Mouse (Mus musculus): ENCODE measurements around the gene Tkfc. TPM values are rescaled to one million over a fixed set of nuclear protein-coding genes. Genes with fewer than 3 reads are reported as not detected.
"Not testable (repeated sequence)": the region's sequence is repeated elsewhere in the genome, so short reads cannot be mapped to it uniquely, and the experiment has no call there.

The Tkfc gene
- total RNA-seq, 2 experiments from 2014 or later = 6.4 to 7.2 TPM

DNA sequence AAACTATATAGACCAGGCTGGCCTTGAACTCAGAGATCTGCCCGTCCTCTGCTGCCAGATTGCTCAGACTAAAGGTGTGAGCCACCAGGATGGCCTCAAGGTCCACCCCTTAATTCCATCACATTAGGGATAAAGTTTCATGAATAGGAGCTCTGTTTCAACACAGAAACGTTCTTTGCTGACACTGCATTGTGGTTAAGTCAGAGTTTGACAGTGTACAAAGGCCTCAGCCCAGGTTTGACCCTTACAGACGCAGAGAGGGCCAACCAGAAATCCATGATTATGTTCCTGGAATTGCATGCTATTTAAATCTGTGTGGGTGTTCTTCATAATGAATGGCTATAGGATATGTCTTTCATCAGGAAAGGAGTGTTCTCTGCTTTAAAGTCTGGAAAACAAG is 15.2 kb downstream of the Tkfc start:
- DNase-seq = no peak
- intact Hi-C loops (cut with DNase I; ENCODE audit: low total_unique reads) = no loop called here

DNA sequence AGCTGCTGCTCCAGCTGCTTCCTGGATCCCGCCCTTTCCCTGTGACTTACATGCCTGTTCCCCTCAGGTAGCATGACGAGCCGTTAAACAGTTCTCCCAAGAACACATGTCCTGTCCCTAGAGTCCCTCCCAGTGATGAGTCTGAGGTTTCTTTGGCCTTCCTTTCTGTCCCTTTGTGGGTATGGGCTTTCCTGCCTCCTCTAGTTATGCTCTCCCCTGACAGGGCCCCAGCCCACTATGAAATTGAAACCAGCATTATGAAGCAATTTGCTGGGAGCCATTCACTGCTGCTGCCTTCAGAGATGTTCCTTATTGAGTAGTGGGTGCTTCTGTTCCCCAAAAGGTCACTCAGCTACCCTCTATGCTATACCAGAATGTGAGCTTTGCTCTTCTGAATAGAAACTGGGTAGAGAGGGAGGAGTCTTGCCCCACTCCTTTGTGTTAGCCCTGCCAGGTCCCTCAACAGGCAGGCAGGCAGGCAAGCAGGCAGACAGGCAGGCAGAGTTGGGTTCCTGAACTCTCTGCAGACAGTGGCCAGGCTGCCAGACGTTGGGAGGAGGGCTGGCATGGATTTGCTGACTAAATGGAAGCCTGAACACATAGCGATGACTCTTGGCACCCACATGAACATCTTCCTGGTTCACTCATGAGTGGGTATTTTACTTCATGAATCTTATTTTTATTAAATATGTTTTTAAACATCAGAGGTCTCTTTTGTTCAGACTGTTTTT is 16.2 kb downstream of the Tkfc start:
- DNase-seq = no peak
- intact Hi-C loops (cut with DNase I; ENCODE audit: low total_unique reads) = no loop called here

DNA sequence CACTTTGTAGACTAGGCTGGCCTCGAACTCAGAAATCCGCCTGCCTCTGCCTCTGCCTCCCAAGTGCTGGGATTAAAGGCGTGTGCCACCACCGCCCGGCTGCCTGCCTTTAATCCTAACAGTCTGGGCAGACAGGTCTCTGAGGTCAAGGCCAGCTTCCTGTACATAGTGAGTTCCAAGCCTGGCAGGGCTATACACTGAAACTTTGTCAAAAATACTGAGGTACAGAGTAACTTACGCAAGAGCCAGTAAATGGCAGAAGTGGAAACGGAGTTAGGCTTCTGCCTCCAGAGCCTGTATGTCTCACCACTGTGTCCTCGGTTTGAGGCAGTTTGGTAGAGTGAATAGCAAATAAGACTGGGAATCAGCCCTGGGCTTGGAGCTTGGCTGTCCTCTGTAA is 18.2 kb downstream of the Tkfc start:
- intact Hi-C loops (cut with DNase I; ENCODE audit: low total_unique reads) = no loop called here
- no peak for DNase-seq

DNA sequence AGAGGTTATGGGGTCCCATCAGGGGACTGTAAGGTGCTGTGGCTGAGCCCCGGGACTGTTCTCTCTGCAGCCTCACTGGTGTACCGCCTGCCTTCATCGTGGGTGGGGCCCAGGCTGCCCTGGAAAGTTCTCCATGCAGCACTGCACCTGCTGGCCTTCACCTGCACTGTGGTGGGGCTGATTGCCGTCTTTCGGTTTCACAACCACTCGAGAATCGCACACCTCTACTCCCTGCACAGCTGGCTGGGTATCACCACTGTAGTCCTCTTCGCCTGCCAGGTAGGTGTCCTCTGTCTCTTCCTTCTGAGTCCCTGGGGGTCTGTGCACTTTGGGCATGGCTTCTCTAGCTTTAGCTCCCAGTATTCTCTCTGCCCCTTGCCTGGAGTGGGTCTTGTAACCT is 20.3 kb downstream of the Tkfc start:
- no peak for DNase-seq
- intact Hi-C loops (cut with DNase I; ENCODE audit: low total_unique reads) = no loop called here

DNA sequence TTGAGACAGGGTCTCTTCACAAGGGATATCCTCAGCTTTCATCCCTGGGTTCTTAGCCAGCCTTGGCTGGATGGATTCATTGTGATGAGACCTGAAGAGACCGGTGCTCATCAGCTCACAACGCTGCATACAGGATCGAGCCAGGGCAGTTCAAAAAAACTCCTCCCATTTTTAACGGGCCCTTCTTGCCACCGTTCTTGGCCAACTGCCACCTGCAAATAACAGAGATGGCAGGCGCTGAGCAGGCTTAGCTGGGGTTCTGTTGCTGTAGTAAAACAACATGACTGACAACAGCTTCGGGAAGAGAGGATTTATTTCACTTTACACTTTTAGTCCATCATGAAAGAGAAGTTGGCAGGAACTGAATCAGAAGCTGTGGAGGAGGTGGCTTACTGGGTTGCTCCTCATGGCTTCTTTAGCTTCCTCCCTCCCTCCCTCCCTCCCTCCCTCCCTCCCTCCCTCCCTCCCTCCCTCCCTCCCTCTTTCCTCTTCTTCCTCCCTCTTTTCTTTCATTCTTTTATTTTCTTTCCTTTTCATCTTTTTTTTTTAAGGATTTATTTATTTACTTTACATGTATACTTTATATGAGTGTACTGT is 21.8 kb downstream of the Tkfc start:
- intact Hi-C loops (cut with DNase I; ENCODE audit: low total_unique reads) = no loop called here
- no peak for DNase-seq

DNA sequence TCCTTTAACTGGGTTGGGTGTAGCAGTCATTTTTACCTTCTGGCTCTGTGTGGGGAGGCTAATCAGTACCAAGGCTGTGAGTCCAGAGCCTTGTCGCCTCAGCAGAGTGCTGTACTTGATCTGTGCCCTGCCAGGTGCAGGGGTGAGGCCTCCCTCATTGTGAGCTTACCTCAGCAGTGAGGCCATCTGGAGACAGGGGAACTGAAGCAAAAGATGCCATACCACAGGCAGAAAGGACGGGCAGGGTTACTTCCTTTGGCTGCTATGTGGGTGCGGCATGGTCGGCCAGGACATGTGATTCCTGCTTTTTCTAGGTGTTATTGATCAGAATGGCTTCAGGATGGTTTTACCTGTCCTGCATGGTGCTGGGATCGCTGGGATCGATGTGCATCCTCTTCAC is 23.5 kb downstream of the Tkfc start:
- DNase-seq = no peak
- intact Hi-C loops (cut with DNase I; ENCODE audit: low total_unique reads) = no loop called here

DNA sequence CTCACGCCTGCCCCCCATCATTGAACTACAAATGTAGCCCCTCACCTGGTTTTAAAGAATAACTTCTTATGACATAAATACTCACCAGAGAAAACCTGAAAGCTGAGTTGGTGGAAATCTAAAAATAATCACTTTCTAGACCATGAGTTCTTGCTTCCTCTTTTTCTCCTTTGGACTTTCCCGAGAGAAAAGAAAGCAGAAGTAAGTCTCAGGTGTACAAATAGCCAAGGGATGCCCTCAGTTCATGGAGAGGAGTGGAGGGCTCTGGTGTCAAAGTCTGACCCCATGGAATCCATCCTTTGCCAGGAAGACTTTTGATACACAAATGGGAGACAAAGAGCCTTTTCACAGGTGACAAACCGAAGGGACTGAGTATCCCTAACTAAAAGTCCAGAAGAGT is 24.7 kb downstream of the Tkfc start:
- no peak for DNase-seq
- intact Hi-C loops (cut with DNase I; ENCODE audit: low total_unique reads) = no loop called here

DNA sequence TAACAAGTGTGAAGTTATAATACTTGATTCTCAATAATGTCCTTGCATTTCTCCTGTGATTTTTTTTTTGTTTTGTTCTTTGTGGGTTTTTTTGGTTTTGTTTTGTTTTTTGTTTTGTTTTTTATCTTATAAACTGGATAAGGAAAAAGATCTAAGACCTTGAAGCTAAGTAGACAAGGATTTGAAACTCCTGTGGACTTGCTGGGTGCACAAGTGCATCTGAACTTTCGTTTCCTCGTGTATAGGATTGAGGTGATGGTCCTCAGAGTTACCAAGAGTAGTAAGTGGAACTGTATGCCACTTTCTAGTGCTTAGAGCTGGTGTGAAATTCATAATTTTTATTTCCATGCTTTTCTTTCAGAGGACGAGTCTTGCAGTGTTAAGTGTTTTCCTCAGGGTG is 25.4 kb downstream of the Tkfc start:
- intact Hi-C loops (cut with DNase I; ENCODE audit: low total_unique reads) = no loop called here

DNA sequence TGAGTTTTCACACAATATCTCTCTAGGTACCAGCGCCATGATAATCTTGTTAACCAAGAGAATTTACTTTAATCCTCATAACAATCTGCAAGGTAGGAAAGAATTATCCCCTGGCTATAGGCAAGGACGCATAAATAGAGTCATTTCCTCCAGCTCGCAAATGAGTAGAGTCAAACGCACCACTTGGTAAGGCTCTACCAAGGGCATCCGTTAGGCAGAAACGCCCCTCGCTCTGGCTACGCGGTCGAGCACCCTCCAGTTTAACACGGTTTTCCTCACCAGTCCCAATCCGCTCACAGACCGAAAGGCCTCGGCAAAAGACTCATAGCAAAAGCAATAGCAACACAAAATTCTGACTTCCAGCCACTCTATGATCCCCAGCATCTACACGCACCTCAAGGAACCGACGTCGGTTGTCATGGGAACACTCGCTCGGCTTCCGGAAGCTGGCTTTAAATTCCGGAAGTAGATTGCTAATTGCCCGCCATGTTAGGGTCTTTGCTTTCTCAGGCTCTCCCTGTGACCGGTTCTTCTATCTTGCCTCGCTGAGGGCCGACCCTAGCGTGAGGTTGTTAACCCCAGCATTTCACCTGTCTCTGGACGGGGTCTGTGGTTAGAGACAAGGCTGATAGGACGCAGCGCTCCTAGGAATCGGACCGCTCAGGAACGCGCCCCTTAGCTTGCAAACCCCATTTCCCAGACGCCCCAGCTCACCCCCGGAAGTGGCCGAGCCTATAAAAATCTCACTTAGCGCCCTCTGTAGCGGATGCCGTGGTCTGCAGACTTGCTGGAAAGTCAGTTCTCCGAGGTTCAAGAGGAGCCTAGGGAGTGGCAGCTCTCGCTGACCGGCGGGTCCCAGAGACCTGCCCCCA is 28.5 kb downstream of the Tkfc start, which contains the start of the genes Cyb561a3 and Tmem138:
TSS of gene Cyb561a3 (plus strand) at position 483 of the 872 bp plus-strand sequence.
TSS of gene Tmem138 (minus strand) at position 673 of the 872 bp plus-strand sequence.
- DNase-seq = peak; percentile 89
- intact Hi-C loops (cut with DNase I; ENCODE audit: low total_unique reads) = no loop called here

More for the DNA sequence above, 25.4 kb downstream of the Tkfc start:
- DNase-seq = no peak

DNA sequence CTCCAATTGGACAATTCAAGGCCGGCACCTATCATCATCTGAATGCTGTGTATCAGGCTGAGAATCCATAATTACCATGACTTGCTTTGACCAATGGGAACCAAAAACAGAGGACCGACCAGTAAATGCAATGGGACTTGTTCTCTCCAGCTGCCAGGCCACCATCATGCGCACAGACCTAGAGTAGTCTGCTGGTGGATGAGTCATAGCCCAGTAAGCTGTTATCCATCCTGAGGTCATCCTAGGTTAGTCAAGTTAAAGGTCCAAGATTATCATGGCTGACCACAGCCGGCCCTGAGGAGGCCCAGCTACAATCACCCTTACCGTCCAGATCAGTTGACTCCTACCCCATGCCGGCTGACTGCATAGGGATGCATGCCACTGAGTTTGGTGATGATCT is 35.8 kb downstream of the Tkfc start:
- no peak for DNase-seq
- intact Hi-C loops (cut with DNase I; ENCODE audit: low total_unique reads) = no loop called here

DNA sequence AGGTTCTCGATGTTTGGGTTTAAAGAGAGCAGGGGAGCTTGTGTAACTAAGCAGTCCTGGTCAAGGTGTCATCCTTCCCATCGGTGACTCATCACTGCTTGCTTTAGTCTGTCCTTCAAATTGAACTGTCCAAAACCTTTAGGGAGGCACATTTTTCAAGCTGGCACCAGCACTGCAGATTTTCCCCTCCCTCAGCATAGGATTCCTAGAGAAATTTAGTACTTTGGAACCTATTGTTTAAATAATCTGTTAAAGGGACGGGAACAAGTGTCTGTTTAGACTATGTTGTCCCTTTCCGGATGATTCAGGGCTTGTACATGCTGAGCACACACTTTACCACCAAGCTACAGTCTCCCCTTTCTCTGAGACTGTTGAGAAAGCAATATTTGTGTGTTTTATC is 40.2 kb downstream of the Tkfc start:
- intact Hi-C loops (cut with DNase I; ENCODE audit: low total_unique reads) = no loop called here
- DNase-seq = no peak

DNA sequence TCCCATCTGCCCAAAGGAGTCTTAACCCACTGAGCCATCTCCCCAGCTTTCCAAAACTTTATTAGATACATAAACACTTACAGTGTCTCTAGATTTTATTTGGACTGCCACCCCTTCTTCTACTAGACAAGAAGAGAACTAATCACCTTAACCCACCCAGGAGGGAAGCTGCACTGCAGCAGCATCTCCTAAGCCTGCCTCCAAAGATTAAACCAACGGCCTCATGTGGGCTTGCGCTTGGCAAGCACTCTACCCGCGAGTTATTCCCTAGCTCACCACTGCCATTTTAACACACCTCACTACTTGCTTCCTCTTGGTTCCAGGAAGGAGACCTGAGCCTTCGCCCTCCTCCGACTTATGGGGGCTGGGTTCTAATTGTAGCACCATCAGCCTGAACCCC is 41.2 kb downstream of the Tkfc start:
- DNase-seq = no peak
- intact Hi-C loops (cut with DNase I; ENCODE audit: low total_unique reads) = loop anchor here (5.0 kb wide), 1 partner anchor 33 kb away; no protein-coding TSS in a partner anchor

DNA sequence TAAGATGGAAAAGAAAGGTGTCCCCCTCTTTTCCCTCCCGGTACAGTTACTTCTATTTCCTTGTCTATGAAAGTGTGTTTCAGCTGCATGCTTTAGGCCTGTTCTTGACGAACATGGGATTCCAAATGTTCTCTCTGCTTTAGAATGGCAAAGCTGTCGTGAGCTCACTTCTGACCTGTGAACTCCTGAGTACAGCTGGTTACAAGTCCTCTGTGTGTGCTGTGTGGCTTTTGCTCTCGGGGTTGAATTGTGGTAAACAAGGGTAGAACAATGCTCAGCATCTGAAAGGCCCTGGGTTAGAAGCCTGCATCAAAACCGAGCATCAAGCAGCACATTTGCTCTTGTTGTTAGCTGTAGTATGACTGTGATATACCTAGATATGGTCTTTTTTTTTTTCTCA is 43.1 kb downstream of the Tkfc start:
- DNase-seq = no peak
- intact Hi-C loops (cut with DNase I; ENCODE audit: low total_unique reads) = loop anchor here (5.0 kb wide), 1 partner anchor 35 kb away; no protein-coding TSS in a partner anchor

DNA sequence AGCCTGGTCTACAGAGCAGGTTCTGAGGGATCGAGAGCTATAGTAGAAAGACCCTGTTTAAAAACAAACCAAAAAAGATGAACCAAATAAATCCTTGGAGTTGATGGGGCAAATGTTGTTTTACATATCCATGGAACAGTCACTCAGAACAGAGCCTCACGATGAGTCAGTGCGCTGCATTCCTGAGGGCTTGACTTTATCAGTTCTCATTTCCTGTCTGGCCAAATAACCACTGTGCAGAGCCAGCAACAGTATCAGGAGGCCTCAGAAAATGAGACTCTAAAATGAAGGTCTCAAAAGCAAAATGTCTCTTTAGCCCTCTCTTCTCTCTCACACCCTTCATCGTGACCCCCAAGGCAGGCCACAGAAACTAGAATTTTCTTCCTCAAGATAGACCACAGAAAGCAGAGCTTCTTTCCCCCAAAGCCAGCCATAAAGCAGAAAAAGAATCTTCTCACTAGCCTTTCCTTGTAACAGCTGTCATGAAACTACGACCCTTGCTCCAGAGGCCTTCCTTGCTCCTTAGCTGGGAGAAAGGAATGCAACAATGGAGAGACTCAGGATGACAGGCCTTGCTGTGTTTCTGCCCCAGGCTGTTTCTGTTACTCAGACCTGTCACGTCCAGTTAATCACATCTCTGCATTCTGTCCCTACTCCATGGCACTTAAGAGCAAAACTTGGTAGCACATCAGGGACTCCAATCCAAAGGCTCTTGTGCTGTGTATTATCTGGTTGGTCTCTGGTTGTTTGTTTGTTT is 43.7 kb downstream of the Tkfc start:
- DNase-seq = no peak
- intact Hi-C loops (cut with DNase I; ENCODE audit: low total_unique reads) = loop anchor here (5.0 kb wide), 1 partner anchor 36 kb away; no protein-coding TSS in a partner anchor

DNA sequence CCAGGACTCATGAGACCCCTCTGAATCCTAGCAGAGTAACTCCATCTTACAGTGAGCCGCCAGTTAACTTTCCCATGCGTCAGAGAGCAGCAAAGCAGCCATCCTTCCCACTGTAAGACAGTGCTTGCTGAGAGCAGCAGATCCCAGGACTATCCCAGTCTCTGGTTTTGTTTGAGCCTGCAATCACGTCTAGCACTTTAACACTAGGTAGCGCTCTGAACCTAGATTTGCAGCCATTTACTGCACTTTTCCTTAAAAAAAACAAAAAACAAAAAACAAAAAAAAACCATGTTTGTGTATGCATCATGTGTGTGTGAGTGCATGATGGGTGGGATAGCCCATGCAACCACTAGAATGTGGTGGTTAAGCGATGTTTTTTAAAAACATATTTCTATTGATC is 45.3 kb downstream of the Tkfc start:
- intact Hi-C loops (cut with DNase I; ENCODE audit: low total_unique reads) = loop anchor here (5.0 kb wide), 1 partner anchor 37 kb away; no protein-coding TSS in a partner anchor
- no peak for DNase-seq

DNA sequence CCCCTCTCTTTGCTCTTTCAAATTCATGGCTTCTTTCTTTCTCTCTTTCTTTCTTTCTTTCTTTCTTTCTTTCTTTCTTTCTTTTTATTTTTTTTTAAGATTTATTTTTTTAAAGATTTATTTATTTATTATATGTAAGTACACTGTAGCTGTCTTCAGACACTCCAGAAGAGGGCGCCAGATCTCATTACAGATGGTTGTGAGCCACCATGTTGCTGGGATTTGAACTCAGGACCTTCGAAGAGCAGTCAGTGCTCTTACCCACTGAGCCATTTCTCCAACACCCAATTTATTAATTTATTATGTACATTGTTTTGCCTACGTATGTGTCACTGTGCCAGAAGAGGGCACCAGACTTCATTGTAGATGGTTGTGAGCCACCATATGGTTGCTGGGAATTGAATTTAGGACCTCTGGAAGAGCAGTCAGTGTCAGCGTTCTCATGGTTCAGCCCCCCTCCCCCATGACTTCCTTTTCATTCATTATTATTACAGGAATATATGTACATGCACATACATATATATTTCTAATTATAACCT is 47.5 kb downstream of the Tkfc start:
- intact Hi-C loops (cut with DNase I; ENCODE audit: low total_unique reads); DNase-seq: not testable (repeated sequence)

DNA sequence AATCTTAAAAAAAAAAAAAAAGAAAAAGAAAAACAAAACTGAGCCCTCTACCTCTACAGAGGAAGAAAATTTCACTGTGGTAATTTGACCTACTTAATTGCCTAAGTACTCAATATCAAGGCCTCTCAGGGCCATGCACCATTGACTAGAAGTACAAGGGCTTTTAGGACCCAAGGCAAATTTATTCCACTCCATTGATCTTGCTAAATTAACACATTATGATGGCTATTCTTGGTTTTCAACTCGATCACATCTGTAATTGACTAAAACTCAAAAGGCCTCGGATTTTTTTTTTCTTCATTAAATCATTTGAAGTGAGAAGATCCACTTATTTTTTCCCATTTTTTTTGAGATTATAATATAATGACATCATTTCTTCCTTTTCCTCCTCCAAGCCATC is 48.0 kb downstream of the Tkfc start:
- intact Hi-C loops (cut with DNase I; ENCODE audit: low total_unique reads) = no loop called here
- no peak for DNase-seq

DNA sequence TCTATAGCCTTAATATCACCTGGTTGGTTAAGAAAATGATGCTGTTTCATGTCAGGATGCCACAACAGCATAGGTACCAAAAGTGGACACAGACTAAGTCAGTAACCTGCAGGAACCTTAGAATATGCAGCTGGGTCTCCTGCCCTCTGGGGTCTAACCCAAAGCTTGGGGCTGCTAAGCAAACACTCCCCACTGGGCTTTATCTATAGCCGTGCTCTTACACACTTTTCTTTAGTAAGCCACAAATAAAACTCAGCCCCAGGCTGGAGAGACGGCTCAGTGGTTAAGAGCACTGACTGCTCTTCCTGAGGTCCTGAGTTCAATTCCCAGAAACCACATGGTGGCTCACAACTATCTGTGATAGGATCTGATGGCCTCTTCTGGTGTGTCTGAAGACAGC is 48.5 kb downstream of the Tkfc start:
- DNase-seq = no peak
- intact Hi-C loops (cut with DNase I; ENCODE audit: low total_unique reads) = no loop called here
